Mouse (Mus musculus) splenic B cell, adult 2 months (primary cell): Measurements from ENCODE around the gene Ahnak.
"Not testable (repeated sequence)": the region's sequence is repeated elsewhere in the genome, so short reads cannot be mapped to it uniquely, and the experiment has no call there.

Experiments
- DNase-seq: peaks from one replicate; pipeline ENCODE4 v3.0.0-alpha.2; 2011; ENCODE audit warnings: low read depth, low spot score
- H3K27me3 ChIP-seq: 2 replicates; pipeline ENCODE4 v1.6.1; 2012; ENCODE audit warnings: mild to moderate bottlenecking, low read length, moderate library complexity, mixed read lengths; ENCODE audit not compliant: control insufficient read depth, poor library complexity, insufficient read depth, severe bottlenecking
- H3K36me3 ChIP-seq: 2 replicates; pipeline ENCODE4 v1.6.1; 2012; ENCODE audit warnings: mild to moderate bottlenecking, low read length, moderate library complexity, mixed read lengths; ENCODE audit not compliant: control insufficient read depth, poor library complexity, insufficient read depth, severe bottlenecking

Gene Ahnak

GRCm38 (mm10) chr19:9116268-9116667 is 127.2 kb downstream of the Ahnak start:
- H3K27me3 ChIP-seq, result no peaks in the 10 kb centered on the region
- peaks cover 2% of the 10 kb centered on the region for H3K36me3 ChIP-seq
- DNase-seq, result no peak

GRCm38 (mm10) chr19:9117275-9117674 is 128.2 kb downstream of the Ahnak start:
- DNase-seq, result no peak
- Histone ChIP-seq H3K27me3 (no peaks in the 10 kb centered on the region), H3K36me3 (peaks cover 2% of the 10 kb centered on the region)

GRCm38 (mm10) chr19:9119655-9120425 is 130.8 kb downstream of the Ahnak start:
- Histone ChIP-seq H3K27me3 (no peaks in the 10 kb centered on the region), H3K36me3 (peaks cover 2% of the 10 kb centered on the region; the same call in 1 of the 2 replicates)
- no peak for DNase-seq

- H3K27me3 ChIP-seq, result no peaks in the 10 kb centered on the region
- no peaks in the 10 kb centered on the region for H3K36me3 ChIP-seq
- DNase-seq, result peak; percentile 15
Observed at GRCm38 (mm10) chr19:9122390-9122789, 133.3 kb downstream of the Ahnak start.

GRCm38 (mm10) chr19:9123986-9124385 is 134.9 kb downstream of the Ahnak start:
- not testable (repeated sequence) for H3K27me3 ChIP-seq, H3K36me3 ChIP-seq, DNase-seq
